In the genomic region with DNA sequence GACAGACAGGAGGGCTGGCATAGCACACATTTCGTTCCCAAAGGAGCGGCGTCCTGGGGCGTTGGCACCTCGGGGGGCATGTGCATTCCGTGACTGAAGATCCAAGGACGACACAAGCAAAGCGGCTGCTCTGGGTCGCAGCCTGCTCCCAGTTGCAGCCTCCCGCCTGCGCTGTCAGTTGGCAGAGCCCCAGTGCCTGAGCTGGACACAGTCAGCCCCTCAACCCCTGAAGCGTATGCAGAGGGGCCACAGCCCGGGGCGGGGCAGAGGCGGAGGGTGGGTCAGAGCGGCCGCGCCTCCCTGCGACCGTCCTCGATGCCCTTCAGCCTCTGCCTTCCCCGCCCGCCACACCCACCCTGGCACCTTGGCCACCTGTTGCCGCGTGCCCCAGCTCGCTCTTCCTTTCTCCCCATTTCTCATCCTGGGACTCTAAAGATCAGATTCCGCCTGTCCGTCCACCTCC, we compare ENCODE assay signal across 8 mouse cellular contexts. TPM values are rescaled to one million over a fixed set of nuclear protein-coding genes. Genes with fewer than 3 reads are reported as not detected.
A peak's percentile ranks its signal among the peaks of the same experiment; 100 is the strongest.
DNase-seq lines count a peak whose midpoint lies in the region; ATAC-seq and TF ChIP-seq lines count a peak whose summit lies in the region.
"Had no signal": no experiment of that assay in that cellular context is flagged by ENCODE, and none has a peak within 500 bp of the region (broad histone marks: within the 10 kb centered on the region; RNA-seq: fewer than 3 reads in every experiment).

TSS of gene Ppara (plus strand) at position 413 of the 463 bp plus-strand sequence.

- TF ChIP-seq CTCF in MEL (IDR thresholded peaks at IDR 0.05 in 2 of 3, conservative IDR thresholded peaks at IDR 0.05 in 1 of 3; ENCODE audit: control insufficient read depth in 1 of 3, insufficient read depth in 1 of 3, low read depth in 2 of 3, low read length in 3 of 3, poor library complexity in 1 of 3, severe bottlenecking in 1 of 3): no peak

- H3K4me2 ChIP-seq in midbrain, embryonic 14.5 days (ENCODE audit: low read length): peak within 1 kb of the TSS; percentile 70

- H3K4me1 ChIP-seq in MEL (ENCODE audit: control insufficient read depth in 1 of 2, insufficient read depth in 2 of 2, low read length in 2 of 2): peaks cover 0 to 2% of the 10 kb centered on the region in 2 experiments; a peak in 1 of 4 replicates
- H3K4me1 ChIP-seq in midbrain, embryonic 14.5 days (ENCODE audit: control insufficient read depth, insufficient read depth, low read length): peaks cover 6% of the 10 kb centered on the region; the same call in 1 of the 2 replicates

- TF ChIP-seq RAD21 in MEL (IDR thresholded peaks at IDR 0.05; ENCODE audit: low read depth, low read length): no peak

- no peaks in the 10 kb centered on the region for H3K9me3 ChIP-seq in MEL (replicated peaks; ENCODE audit: insufficient read depth, low read length)
- no peaks in the 10 kb centered on the region for H3K9me3 ChIP-seq in midbrain, embryonic 14.5 days (ENCODE audit: control insufficient read depth, low read length)

- H3K79me2 ChIP-seq in MEL (ENCODE audit: control insufficient read depth, insufficient read depth, low read length, poor library complexity): no peaks in the 10 kb centered on the region

- peaks cover 0 to 1% of the 10 kb centered on the region in 2 experiments; a peak in 2 of 4 replicates for H3K27me3 ChIP-seq in MEL (ENCODE audit: control insufficient read depth in 1 of 2, insufficient read depth in 2 of 2, low read length in 2 of 2)
- peaks cover 59% of the 10 kb centered on the region for H3K27me3 ChIP-seq in midbrain, embryonic 14.5 days (ENCODE audit: control insufficient read depth, insufficient read depth, low read length)

- peak within 1 kb of the TSS; percentile 69 to 88 for H3K4me3 ChIP-seq in MEL (ENCODE audit: control insufficient read depth in 1 of 2, insufficient read depth in 1 of 2, low read depth in 2 of 2, low read length in 2 of 2)
- peak within 1 kb of the TSS; percentile 50 for H3K4me3 ChIP-seq in midbrain, embryonic 14.5 days (replicated peaks; ENCODE audit: low read depth, low read length)

- no peak for TF ChIP-seq POLR2A in MEL (IDR thresholded peaks at IDR 0.05; ENCODE audit: control insufficient read depth in 1 of 2, insufficient read depth in 1 of 2, low read depth in 1 of 2, low read length in 2 of 2, poor library complexity in 1 of 2)

- H3K27ac ChIP-seq in MEL (ENCODE audit: control insufficient read depth, low read depth, low read length): no peak within 1 kb of the TSS
- H3K27ac ChIP-seq in midbrain, embryonic 14.5 days (replicated peaks; ENCODE audit: low read depth, low read length): no peak within 1 kb of the TSS

- peak within 1 kb of the TSS; percentile 67 for H3K9ac ChIP-seq in MEL (ENCODE audit: control insufficient read depth, low read depth, low read length, poor library complexity, severe bottlenecking)
- H3K9ac ChIP-seq in midbrain, embryonic 14.5 days (replicated peaks; ENCODE audit: low read length): peak within 1 kb of the TSS; percentile 39; the same call in 1 of the 2 replicates

- H3K36me3 ChIP-seq in MEL (ENCODE audit: control insufficient read depth in 1 of 2, insufficient read depth in 2 of 2, low read length in 2 of 2): no peaks in the 10 kb centered on the region
- no peaks in the 10 kb centered on the region for H3K36me3 ChIP-seq in midbrain, embryonic 14.5 days (ENCODE audit: control insufficient read depth, insufficient read depth, low read length)

- no peak for DNase-seq in MEL (ENCODE audit: low read depth, low spot score)
- DNase-seq in adrenal gland, adult 8-10 months: no peak
- DNase-seq in heart, adult 18-20 months: peak; percentile 66 to 76
- peak; percentile 67 to 71 for DNase-seq in kidney, adult 8-10 months
- peak; percentile 7 for DNase-seq in midbrain, embryonic 14.5 days
- DNase-seq in urinary bladder, adult 2 months (ENCODE audit: low spot score): no peak
- DNase-seq in frontal cortex, adult 2 months (ENCODE audit: extremely low spot score in 1 of 2, low spot score in 1 of 2): no peak

- WGBS in midbrain, embryonic 14.5 days: 4% methylated on average over 28 of the region's 28 CpGs

- TF ChIP-seq EP300 in MEL (IDR thresholded peaks at IDR 0.05; ENCODE audit: low read depth in 1 of 2, low read length in 2 of 2): no peak

- ATAC-seq in midbrain, embryonic 14.5 days (ENCODE audit: low FRiP score, low TSS enrichment): no peak

TF ChIP-seq in MEL, 35 proteins besides CTCF, POLR2A, EP300 and RAD21:
- TF ChIP-seq KAT2A (conservative IDR thresholded peaks at IDR 0.05; ENCODE audit: low read depth, low read length) (no peak), UBTF (IDR thresholded peaks at IDR 0.05; ENCODE audit: borderline replicate concordance, insufficient read depth, low read depth, low read length) (no peak), MYB (IDR thresholded peaks at IDR 0.05; ENCODE audit: low read depth, low read length) (no peak), GATA1 (IDR thresholded peaks at IDR 0.05; ENCODE audit: low read depth, low read length) (no peak), MAFK (IDR thresholded peaks at IDR 0.05; ENCODE audit: borderline replicate concordance, low read depth, low read length) (no peak), NELFE (IDR thresholded peaks at IDR 0.05; ENCODE audit: low read depth, low read length) (no peak), USF2 (IDR thresholded peaks at IDR 0.05; ENCODE audit: borderline replicate concordance in 1 of 2, insufficient read depth in 1 of 2, low read depth in 1 of 2, low read length in 2 of 2) (no peak), ELF1 (IDR thresholded peaks at IDR 0.05; ENCODE audit: low read depth, low read length) (no peak), CHD2 (IDR thresholded peaks at IDR 0.05; ENCODE audit: low read length) (no peak), MAZ (IDR thresholded peaks at IDR 0.05; ENCODE audit: low read depth, low read length) (no peak), MYC (IDR thresholded peaks at IDR 0.05; ENCODE audit: low read depth, low read length) (no peak), SIN3A (IDR thresholded peaks at IDR 0.05; ENCODE audit: low read length) (no peak)

RNA-seq across cellular contexts. Expression of gene Ppara, which starts in this region (rescaled TPM):
- total RNA-seq in MEL (2012; rRNA removed): 0.27 and 0.29 TPM in 2 replicates
- under 1 TPM in 1 of 2 experiments, not detected in 1; 0.78 TPM for polyA plus RNA-seq in MEL (2012; ENCODE audit: insufficient read depth in 1 of 2, insufficient read length in 2 of 2, low read depth in 1 of 2, low replicate concordance in 2 of 2, missing spikeins in 1 of 2)
- total RNA-seq in adrenal gland, adult 8-10 months (2022): 10 to 100 TPM in 3 of 4 experiments, 1 to 10 TPM in 1; 6.9 to 25.9 (median 18.7) TPM
- total RNA-seq in heart, adult 18-20 months (2021): 10 to 100 TPM; 73.1 to 74.9 TPM
- 0.89 and 1.2 TPM in 2 replicates for polyA plus RNA-seq in midbrain, embryonic 14.5 days (2014; fragmentation: Nextera tagmentation; extraction: Ambion mirVana)
- polyA plus RNA-seq in urinary bladder, adult 2 months (2012; rRNA removed): 6.9 and 7.8 TPM in 2 replicates
- polyA plus RNA-seq in frontal cortex, adult 2 months (2012; rRNA removed): 1.4 and 1.5 TPM in 2 replicates
- total RNA-seq: hematopoietic stem cell, adult 5-6 weeks had no signal

Comparison
In these comparisons a context has a peak if more than half of its experiments do, and no peak if none do; other contexts are left out.
1. DNase-seq: peak in heart, adult 18-20 months (2 of 2), kidney, adult 8-10 months (2 of 2) and midbrain, embryonic 14.5 days (single experiment); none in MEL (single experiment), adrenal gland, adult 8-10 months (single experiment), urinary bladder, adult 2 months (single experiment) and frontal cortex, adult 2 months (0 of 2).